Mouse (Mus musculus) embryonic fibroblast, embryonic 13.5 days (primary cell): ENCODE data around the gene Ppm1h. TPM values are rescaled to one million over a fixed set of nuclear protein-coding genes. Genes with fewer than 3 reads are reported as not detected.

Source experiments
- H3K27ac ChIP-seq: 2 replicates; pipeline ENCODE4 v1.5.1; 2012; ENCODE audit warnings: low read length, control low read depth, inconsistent platforms; ENCODE audit not compliant: insufficient read depth
- H3K4me1 ChIP-seq: 2 replicates; pipeline ENCODE4 v1.6.1; 2011; ENCODE audit warnings: low read length; ENCODE audit not compliant: control insufficient read depth, insufficient read depth
- H3K4me3 ChIP-seq: 2 replicates; pipeline ENCODE4 v1.5.1; 2011; ENCODE audit warnings: mild to moderate bottlenecking, control low read depth, low read length; ENCODE audit not compliant: insufficient read depth
- CTCF ChIP-seq: IDR thresholded peaks from 2 replicates; pipeline ENCODE4 v1.5.1; 2011; ENCODE audit warnings: mild to moderate bottlenecking, control low read depth, low read length, moderate library complexity, borderline replicate concordance; ENCODE audit not compliant: insufficient read depth
- POLR2A ChIP-seq: IDR thresholded peaks from 2 replicates; pipeline ENCODE4 v1.6.1; 2011; ENCODE audit warnings: low read depth, mild to moderate bottlenecking, control low read depth, low read length, moderate library complexity
- polyA plus RNA-seq: library from polyadenylated mRNA; stranded (reverse); fragments of >200 nt; gene quantifications from 2 replicates; pipeline ENCODE4 v1.2.4, GENCODE M21; 2011; ENCODE audit warnings: low read depth; ENCODE audit not compliant: missing spikeins, insufficient read length

The Ppm1h gene
- 2.3 and 4.5 TPM in 2 replicates for polyA plus RNA-seq

- Histone ChIP-seq H3K4me1 (no peaks in the 10 kb centered on the region), H3K27ac (no peak within 1 kb of the TSS), H3K4me3 (peak within 1 kb of the TSS; percentile 62)
- peak; percentile 37; the same call in 1 of the 2 replicates for TF ChIP-seq CTCF
- TF ChIP-seq POLR2A: peak; percentile 57
Measured at GRCm38 (mm10) chr10:122678541-122679436, at the start of gene Ppm1h. Ppm1h (plus strand) TSS chr10:122678762.

- no peak overlapping the region for H3K4me3 ChIP-seq
- TF ChIP-seq CTCF: no peak
- no peak for TF ChIP-seq POLR2A
- H3K27ac ChIP-seq: no peak overlapping the region
- no peaks in the 10 kb centered on the region for H3K4me1 ChIP-seq
Measured at GRCm38 (mm10) chr10:122629003-122629402, 49.6 kb upstream of the Ppm1h start.

- no peaks in the 10 kb centered on the region for H3K4me1 ChIP-seq
- no peak overlapping the region for H3K4me3 ChIP-seq
- TF ChIP-seq CTCF (no peak), POLR2A (no peak)
- no peak overlapping the region for H3K27ac ChIP-seq
Measured at GRCm38 (mm10) chr10:122639879-122640278, 38.7 kb upstream of the Ppm1h start.

- Histone ChIP-seq H3K4me1 (no peaks in the 10 kb centered on the region), H3K4me3 (no peak overlapping the region), H3K27ac (no peak overlapping the region)
- TF ChIP-seq POLR2A (no peak), CTCF (no peak)
Measured at GRCm38 (mm10) chr10:122641263-122641795, 37.2 kb upstream of the Ppm1h start.

- Histone ChIP-seq H3K27ac (no peak overlapping the region), H3K4me3 (no peak overlapping the region), H3K4me1 (no peaks in the 10 kb centered on the region)
- TF ChIP-seq CTCF: no peak
- TF ChIP-seq POLR2A: no peak
Measured at GRCm38 (mm10) chr10:122642125-122642524, 36.4 kb upstream of the Ppm1h start.

DNA sequence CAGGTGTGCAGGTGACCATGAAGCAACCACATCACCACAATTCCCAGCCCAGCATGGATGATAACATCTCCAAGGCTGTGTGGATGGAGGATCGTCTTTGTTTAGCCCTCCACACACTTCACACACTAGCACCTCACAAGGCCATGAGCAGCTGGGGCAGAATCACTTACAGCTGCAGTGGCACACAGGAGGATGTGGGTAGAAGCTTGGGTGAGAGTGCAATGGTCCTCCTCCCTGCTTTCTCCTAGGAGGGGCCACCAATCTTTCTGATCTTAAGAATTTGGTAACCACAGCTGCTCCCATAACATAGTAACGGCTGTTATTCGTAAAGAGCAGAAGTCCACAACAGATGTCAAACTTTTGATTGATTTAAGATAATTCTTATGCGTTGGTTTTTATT lies 26.6 kb upstream of the Ppm1h start:
- Histone ChIP-seq H3K4me3 (no peak overlapping the region), H3K27ac (no peak overlapping the region)
- TF ChIP-seq CTCF (no peak), POLR2A (no peak)

GRCm38 (mm10) chr10:122652578-122652977 lies 26.0 kb upstream of the Ppm1h start:
- TF ChIP-seq POLR2A: no peak
- no peak for TF ChIP-seq CTCF
- H3K4me3 ChIP-seq: no peak overlapping the region
- no peak overlapping the region for H3K27ac ChIP-seq
- H3K4me1 ChIP-seq: no peaks in the 10 kb centered on the region

More for the DNA sequence above, 26.6 kb upstream of the Ppm1h start:
- no peaks in the 10 kb centered on the region for H3K4me1 ChIP-seq

GRCm38 (mm10) chr10:122665652-122666051 lies 12.9 kb upstream of the Ppm1h start:
- Histone ChIP-seq H3K27ac (no peak overlapping the region), H3K4me3 (no peak overlapping the region), H3K4me1 (no peaks in the 10 kb centered on the region)
- TF ChIP-seq CTCF (no peak), POLR2A (no peak)

DNA sequence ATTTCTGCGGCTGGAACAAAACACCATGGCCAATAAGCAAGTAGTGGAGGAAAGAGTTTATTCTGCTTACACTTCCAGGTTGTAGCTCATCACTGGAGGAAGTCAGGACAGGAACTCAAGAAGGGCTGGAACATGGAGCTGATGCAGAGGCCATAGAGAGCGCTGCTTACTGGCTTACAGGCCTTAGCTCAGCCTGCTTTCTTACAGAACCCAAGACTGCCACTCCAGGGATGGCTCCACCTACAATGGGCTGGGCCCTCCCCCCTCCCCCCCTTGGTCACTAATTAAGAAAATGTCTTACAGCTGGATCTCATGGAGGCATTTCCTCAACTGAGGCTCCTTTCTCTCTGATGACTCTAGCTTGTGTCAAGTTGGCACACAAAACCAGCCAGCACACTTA lies 7.3 kb upstream of the Ppm1h start:
- TF ChIP-seq CTCF (no peak), POLR2A (no peak)
- Histone ChIP-seq H3K4me1 (no peaks in the 10 kb centered on the region), H3K4me3 (no peak overlapping the region), H3K27ac (no peak overlapping the region)

- TF ChIP-seq POLR2A (no peak), CTCF (no peak)
- no peaks in the 10 kb centered on the region for H3K4me1 ChIP-seq
- H3K27ac ChIP-seq: no peak overlapping the region
- no peak overlapping the region for H3K4me3 ChIP-seq
Measured at GRCm38 (mm10) chr10:122672044-122672443, 6.5 kb upstream of the Ppm1h start.
